Mouse (Mus musculus): ENCODE data around the gene Gm10309. TPM values are rescaled to one million over a fixed set of nuclear protein-coding genes. Genes with fewer than 3 reads are reported as not detected.

Gm10309 gene
- polyA plus RNA-seq (2015; fragmentation: Nextera tagmentation; extraction: Ambion mirVana): 0.19 and 0.34 TPM in 2 replicates

- Histone ChIP-seq H3K36me3 (ENCODE audit: control insufficient read depth, insufficient read depth, low read length) (no peaks in the 10 kb centered on the region), H3K4me1 (ENCODE audit: control insufficient read depth, insufficient read depth, low read length) (no peaks in the 10 kb centered on the region), H3K27me3 (ENCODE audit: control insufficient read depth, insufficient read depth, low read length) (no peaks in the 10 kb centered on the region), H3K27ac (ENCODE audit: low read length) (no peak within 1 kb of the TSS), H3K9me3 (replicated peaks; ENCODE audit: control insufficient read depth, low read length) (no peaks in the 10 kb centered on the region), H3K4me3 (replicated peaks; ENCODE audit: low read length) (no peak within 1 kb of the TSS), H3K9ac (ENCODE audit: low read length) (no peak within 1 kb of the TSS), H3K4me2 (ENCODE audit: low read depth, low read length) (no peak within 1 kb of the TSS)
- WGBS: 79% methylated on average over 8 of the region's 8 CpGs
- no peak for ATAC-seq (ENCODE audit: insufficient read depth, low FRiP score)
Observed at GRCm38 (mm10) chr17:86505183-86505631, at the start of gene Gm10309. TSS of gene Gm10309 (minus strand) at chr17:86505232.

GRCm38 (mm10) chr17:86551995-86552394, 47.0 kb upstream of the Gm10309 start:
- Histone ChIP-seq H3K27ac (ENCODE audit: low read length) (no peak overlapping the region), H3K4me1 (ENCODE audit: control insufficient read depth, insufficient read depth, low read length) (no peaks in the 10 kb centered on the region), H3K4me2 (ENCODE audit: low read depth, low read length) (no peak overlapping the region), H3K36me3 (ENCODE audit: control insufficient read depth, insufficient read depth, low read length) (no peaks in the 10 kb centered on the region), H3K9ac (ENCODE audit: low read length) (no peak overlapping the region), H3K4me3 (replicated peaks; ENCODE audit: low read length) (no peak overlapping the region), H3K27me3 (ENCODE audit: control insufficient read depth, insufficient read depth, low read length) (no peaks in the 10 kb centered on the region), H3K9me3 (replicated peaks; ENCODE audit: control insufficient read depth, low read length) (no peaks in the 10 kb centered on the region)
- no peak for ATAC-seq (ENCODE audit: insufficient read depth, low FRiP score)
- 54% methylated on average over 6 of the region's 6 CpGs for WGBS

GRCm38 (mm10) chr17:86551561-86551960, 46.5 kb upstream of the Gm10309 start:
- Histone ChIP-seq H3K27ac (ENCODE audit: low read length) (no peak overlapping the region), H3K9me3 (replicated peaks; ENCODE audit: control insufficient read depth, low read length) (no peaks in the 10 kb centered on the region), H3K36me3 (ENCODE audit: control insufficient read depth, insufficient read depth, low read length) (no peaks in the 10 kb centered on the region), H3K4me3 (replicated peaks; ENCODE audit: low read length) (no peak overlapping the region), H3K27me3 (ENCODE audit: control insufficient read depth, insufficient read depth, low read length) (no peaks in the 10 kb centered on the region), H3K4me2 (ENCODE audit: low read depth, low read length) (no peak overlapping the region), H3K4me1 (ENCODE audit: control insufficient read depth, insufficient read depth, low read length) (no peaks in the 10 kb centered on the region), H3K9ac (ENCODE audit: low read length) (no peak overlapping the region)
- ATAC-seq (ENCODE audit: insufficient read depth, low FRiP score): no peak
- WGBS: 63% methylated on average over 10 of the region's 10 CpGs

- Histone ChIP-seq H3K4me2 (ENCODE audit: low read depth, low read length) (no peak overlapping the region), H3K27me3 (ENCODE audit: control insufficient read depth, insufficient read depth, low read length) (no peaks in the 10 kb centered on the region), H3K4me3 (replicated peaks; ENCODE audit: low read length) (no peak overlapping the region), H3K27ac (ENCODE audit: low read length) (no peak overlapping the region), H3K36me3 (ENCODE audit: control insufficient read depth, insufficient read depth, low read length) (no peaks in the 10 kb centered on the region), H3K4me1 (ENCODE audit: control insufficient read depth, insufficient read depth, low read length) (no peaks in the 10 kb centered on the region), H3K9ac (ENCODE audit: low read length) (no peak overlapping the region), H3K9me3 (replicated peaks; ENCODE audit: control insufficient read depth, low read length) (no peaks in the 10 kb centered on the region)
- no peak for ATAC-seq (ENCODE audit: insufficient read depth, low FRiP score)
- 90% methylated on average over 10 of the region's 10 CpGs for WGBS
Observed at GRCm38 (mm10) chr17:86549128-86549527, 44.1 kb upstream of the Gm10309 start.

- ATAC-seq (ENCODE audit: insufficient read depth, low FRiP score): no peak
- WGBS: 73% methylated on average over 7 of the region's 7 CpGs
Observed at GRCm38 (mm10) chr17:86546529-86546928, 41.5 kb upstream of the Gm10309 start.

GRCm38 (mm10) chr17:86539881-86540430, 34.9 kb upstream of the Gm10309 start:
- 74% methylated on average over 18 of the region's 18 CpGs for WGBS

More at GRCm38 (mm10) chr17:86546529-86546928, 41.5 kb upstream of the Gm10309 start:
- no peak overlapping the region for H3K4me3 ChIP-seq (replicated peaks; ENCODE audit: low read length)
- no peaks in the 10 kb centered on the region for H3K27me3 ChIP-seq (ENCODE audit: control insufficient read depth, insufficient read depth, low read length)
- H3K36me3 ChIP-seq (ENCODE audit: control insufficient read depth, insufficient read depth, low read length): no peaks in the 10 kb centered on the region
- no peaks in the 10 kb centered on the region for H3K4me1 ChIP-seq (ENCODE audit: control insufficient read depth, insufficient read depth, low read length)
- no peak overlapping the region for H3K9ac ChIP-seq (ENCODE audit: low read length)
- no peak overlapping the region for H3K27ac ChIP-seq (ENCODE audit: low read length)
- no peaks in the 10 kb centered on the region for H3K9me3 ChIP-seq (replicated peaks; ENCODE audit: control insufficient read depth, low read length)
- H3K4me2 ChIP-seq (ENCODE audit: low read depth, low read length): no peak overlapping the region

GRCm38 (mm10) chr17:86535827-86536656, 31.0 kb upstream of the Gm10309 start:
- peaks cover 12% of the 10 kb centered on the region for H3K4me1 ChIP-seq (ENCODE audit: control insufficient read depth, insufficient read depth, low read length)
- peak overlapping the region; percentile 70 for H3K4me2 ChIP-seq (ENCODE audit: low read depth, low read length)
- peak; percentile 77; the same call in 1 of the 2 replicates for ATAC-seq (ENCODE audit: insufficient read depth, low FRiP score)
- peak overlapping the region; percentile 39 for H3K4me3 ChIP-seq (replicated peaks; ENCODE audit: low read length)
- 9% methylated on average over 22 of the region's 22 CpGs for WGBS
- H3K9ac ChIP-seq (ENCODE audit: low read length): peak overlapping the region; percentile 62
- no peaks in the 10 kb centered on the region for H3K36me3 ChIP-seq (ENCODE audit: control insufficient read depth, insufficient read depth, low read length)
- H3K9me3 ChIP-seq (replicated peaks; ENCODE audit: control insufficient read depth, low read length): no peaks in the 10 kb centered on the region
- H3K27me3 ChIP-seq (ENCODE audit: control insufficient read depth, insufficient read depth, low read length): no peaks in the 10 kb centered on the region
- peak overlapping the region; percentile 66 for H3K27ac ChIP-seq (ENCODE audit: low read length)

More at GRCm38 (mm10) chr17:86539881-86540430, 34.9 kb upstream of the Gm10309 start:
- no peak overlapping the region for H3K4me3 ChIP-seq (replicated peaks; ENCODE audit: low read length)
- no peaks in the 10 kb centered on the region for H3K36me3 ChIP-seq (ENCODE audit: control insufficient read depth, insufficient read depth, low read length)
- H3K4me1 ChIP-seq (ENCODE audit: control insufficient read depth, insufficient read depth, low read length): peaks cover 4% of the 10 kb centered on the region
- H3K9ac ChIP-seq (ENCODE audit: low read length): no peak overlapping the region
- no peaks in the 10 kb centered on the region for H3K9me3 ChIP-seq (replicated peaks; ENCODE audit: control insufficient read depth, low read length)
- no peak for ATAC-seq (ENCODE audit: insufficient read depth, low FRiP score)
- no peak overlapping the region for H3K27ac ChIP-seq (ENCODE audit: low read length)
- no peak overlapping the region for H3K4me2 ChIP-seq (ENCODE audit: low read depth, low read length)
- no peaks in the 10 kb centered on the region for H3K27me3 ChIP-seq (ENCODE audit: control insufficient read depth, insufficient read depth, low read length)

GRCm38 (mm10) chr17:86535096-86535495, 30.1 kb upstream of the Gm10309 start:
- 81% methylated on average over 10 of the region's 10 CpGs for WGBS
- ATAC-seq (ENCODE audit: insufficient read depth, low FRiP score): no peak
- no peaks in the 10 kb centered on the region for H3K27me3 ChIP-seq (ENCODE audit: control insufficient read depth, insufficient read depth, low read length)
- H3K36me3 ChIP-seq (ENCODE audit: control insufficient read depth, insufficient read depth, low read length): no peaks in the 10 kb centered on the region
- H3K4me3 ChIP-seq (replicated peaks; ENCODE audit: low read length): no peak overlapping the region
- H3K4me2 ChIP-seq (ENCODE audit: low read depth, low read length): no peak overlapping the region
- H3K9me3 ChIP-seq (replicated peaks; ENCODE audit: control insufficient read depth, low read length): no peaks in the 10 kb centered on the region
- 0 out of 2 replicates have a peak overlapping the region, but pooled peaks have one; percentile 29 for H3K9ac ChIP-seq (ENCODE audit: low read length)
- H3K27ac ChIP-seq (ENCODE audit: low read length): peak overlapping the region; percentile 36
- H3K4me1 ChIP-seq (ENCODE audit: control insufficient read depth, insufficient read depth, low read length): peaks cover 12% of the 10 kb centered on the region

GRCm38 (mm10) chr17:86533549-86533851, 28.5 kb upstream of the Gm10309 start:
- Histone ChIP-seq H3K4me1 (ENCODE audit: control insufficient read depth, insufficient read depth, low read length) (peaks cover 19% of the 10 kb centered on the region), H3K36me3 (ENCODE audit: control insufficient read depth, insufficient read depth, low read length) (no peaks in the 10 kb centered on the region)
- no peak for ATAC-seq (ENCODE audit: insufficient read depth, low FRiP score)

More at GRCm38 (mm10) chr17:86533549-86533851, 28.5 kb upstream of the Gm10309 start:
- Histone ChIP-seq H3K4me2 (ENCODE audit: low read depth, low read length) (no peak overlapping the region), H3K4me3 (replicated peaks; ENCODE audit: low read length) (no peak overlapping the region), H3K9ac (ENCODE audit: low read length) (no peak overlapping the region), H3K27ac (ENCODE audit: low read length) (no peak overlapping the region), H3K27me3 (ENCODE audit: control insufficient read depth, insufficient read depth, low read length) (no peaks in the 10 kb centered on the region), H3K9me3 (replicated peaks; ENCODE audit: control insufficient read depth, low read length) (no peaks in the 10 kb centered on the region)
- WGBS: 62% methylated on average over 11 of the region's 11 CpGs

Data from stomach, embryonic 16.5 days (tissue).